Mouse (Mus musculus): ENCODE results near the gene Man1a. TPM values are rescaled to one million over a fixed set of nuclear protein-coding genes. Genes with fewer than 3 reads are reported as not detected.

Gene Man1a
- 10 to 100 TPM; 49.5 to 65.6 TPM for total RNA-seq (2021)
- long read RNA-seq, experiment 1, full-length matches to known transcripts, result 36 of 49 reads
- long read RNA-seq, experiment 1, partial matches to known transcripts, result 9 of 49 reads
- long read RNA-seq, experiment 1, other reads (novel, unspliced or antisense), result 4 of 49 reads
- long read RNA-seq, experiment 2, full-length matches to known transcripts, result 16 of 27 reads
- long read RNA-seq, experiment 2, partial matches to known transcripts, result 11 of 27 reads
- long read RNA-seq, experiment 2, other reads (novel, unspliced or antisense), result 0 of 27 reads

- DNase-seq, result peak; percentile 24
Measured at GRCm38 (mm10) chr10:54076420-54076819, at the start of gene Man1a. TSS of gene Man1a (minus strand) at chr10:54076609.

- DNase-seq, result no peak
Measured at GRCm38 (mm10) chr10:54121816-54122215, 45.4 kb upstream of the Man1a start.

GRCm38 (mm10) chr10:54120375-54120774 is 44.0 kb upstream of the Man1a start:
- peak; percentile 27 for DNase-seq

GRCm38 (mm10) chr10:54119303-54119702 is 42.9 kb upstream of the Man1a start:
- DNase-seq, result no peak

DNA sequence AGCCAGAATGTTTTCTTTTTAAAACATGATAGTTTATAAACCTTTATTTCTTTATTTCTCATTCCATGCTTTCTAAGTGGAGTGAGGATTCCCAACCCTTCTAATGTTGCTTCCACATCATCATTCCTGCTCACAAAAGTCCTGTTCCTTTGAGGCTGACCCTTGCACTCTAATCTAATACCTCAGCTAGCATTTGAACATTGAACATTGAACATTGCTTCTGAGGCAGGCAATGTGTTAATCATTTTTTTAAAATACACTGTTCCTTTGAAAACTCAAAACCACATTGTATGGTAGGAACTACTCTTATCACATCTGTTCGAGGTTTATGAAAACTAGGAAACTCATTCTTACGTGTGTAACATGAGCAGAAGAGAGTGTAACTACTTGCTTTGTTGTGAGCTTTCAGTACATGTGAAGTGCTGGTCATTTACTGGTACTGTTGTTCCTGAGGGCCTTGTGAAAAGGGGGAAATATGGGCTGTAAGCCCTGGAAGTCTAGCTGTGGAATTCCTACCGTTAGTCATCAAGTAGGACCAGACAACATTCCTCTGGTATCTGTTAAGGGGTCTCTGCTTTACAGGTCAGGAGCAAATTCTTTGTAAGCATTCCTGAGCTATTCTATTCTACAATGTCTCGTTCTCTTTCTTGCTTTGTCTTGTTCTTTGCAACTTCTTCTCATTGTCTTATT is 42.0 kb upstream of the Man1a start:
- DNase-seq, result no peak

GRCm38 (mm10) chr10:54117763-54118162 is 41.4 kb upstream of the Man1a start:
- peak; percentile 39 for DNase-seq

DNA sequence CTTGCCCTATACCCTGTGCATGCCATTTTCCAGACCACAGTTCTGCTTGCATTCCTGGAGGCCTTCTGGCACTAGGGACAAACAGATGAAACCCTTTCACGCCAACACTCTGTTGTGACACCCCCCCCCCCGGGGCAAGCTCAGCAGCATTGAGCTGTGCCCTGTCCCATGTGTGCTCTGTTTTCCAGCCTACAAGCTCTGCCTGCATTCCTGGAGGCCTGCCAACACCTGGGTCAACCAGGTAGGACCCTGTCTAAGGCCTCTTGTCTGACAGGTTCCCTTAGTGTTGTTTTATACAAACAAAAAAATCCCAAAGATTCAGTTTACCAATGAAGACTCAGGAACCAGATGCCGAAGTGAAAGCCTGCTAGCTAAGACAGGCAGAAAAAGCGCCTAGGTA is 27.3 kb upstream of the Man1a start:
- DNase-seq, result no peak

DNA sequence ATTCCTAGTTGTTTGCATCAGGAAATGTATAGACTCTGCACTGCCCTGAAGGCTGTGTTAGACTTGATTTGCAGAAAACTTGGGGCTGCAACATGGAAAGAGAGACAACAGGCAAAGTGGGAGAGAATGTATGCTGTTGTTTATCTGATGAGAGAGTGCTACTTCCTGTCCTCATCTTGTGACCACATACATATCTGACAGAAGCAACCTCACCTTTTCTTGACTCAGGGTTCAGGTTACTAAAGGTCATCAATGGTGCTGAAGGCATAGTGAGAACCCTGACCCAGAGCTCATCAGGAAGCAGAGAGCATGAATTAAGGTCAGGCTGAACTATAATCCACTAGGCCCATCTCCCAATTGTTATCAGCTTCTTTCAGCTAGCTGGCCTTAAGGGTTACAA is 15.7 kb upstream of the Man1a start:
- DNase-seq, result no peak

GRCm38 (mm10) chr10:54089923-54090322 is 13.5 kb upstream of the Man1a start:
- no peak for DNase-seq

DNA sequence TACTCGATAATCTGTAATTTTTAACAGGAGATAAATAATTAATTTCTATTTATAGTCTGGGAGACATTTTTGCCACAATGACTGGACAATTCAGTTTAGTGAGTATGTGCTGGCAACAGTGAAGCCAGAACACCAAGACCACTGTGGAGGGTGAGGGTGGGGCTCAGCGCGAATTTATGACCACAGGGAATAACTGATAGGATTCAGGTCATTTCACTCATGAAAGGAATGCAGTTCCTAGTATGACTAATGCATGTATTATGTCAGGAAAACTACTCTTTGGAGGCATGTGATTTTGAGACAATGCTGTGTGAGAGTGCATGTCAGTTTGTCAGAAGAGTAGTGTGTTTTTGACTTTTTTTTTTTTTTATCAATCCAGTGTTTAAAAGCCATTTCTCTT is 10.9 kb upstream of the Man1a start:
- DNase-seq, result no peak

GRCm38 (mm10) chr10:54085073-54085472 is 8.7 kb upstream of the Man1a start:
- no peak for DNase-seq

DNA sequence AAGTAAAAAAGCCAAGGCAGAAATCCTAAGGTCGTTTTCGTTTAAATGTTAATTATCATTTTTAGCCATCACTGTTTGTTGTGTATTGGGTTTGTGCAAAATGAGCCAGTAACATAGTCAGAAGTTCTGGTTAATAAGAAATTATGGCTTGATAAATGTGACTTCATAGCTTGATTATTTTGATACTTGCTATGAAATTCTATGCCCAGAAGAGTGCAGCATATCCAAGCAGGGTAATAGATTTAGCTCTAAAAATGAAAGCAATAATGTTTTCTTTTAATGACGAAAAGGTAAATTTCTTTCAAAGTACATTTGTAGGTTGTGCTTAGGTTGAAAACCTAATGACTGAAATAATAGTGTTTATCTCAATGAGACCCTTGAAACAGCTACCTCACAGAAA is 596 bp upstream of the Man1a start:
- DNase-seq, result no peak

- DNase-seq, result peak; percentile 98
Measured at GRCm38 (mm10) chr10:54075441-54076010, 883 bp downstream of the Man1a start.

- peak; percentile 51 for DNase-seq
Measured at GRCm38 (mm10) chr10:54074609-54075421, 1.6 kb downstream of the Man1a start.

DNA sequence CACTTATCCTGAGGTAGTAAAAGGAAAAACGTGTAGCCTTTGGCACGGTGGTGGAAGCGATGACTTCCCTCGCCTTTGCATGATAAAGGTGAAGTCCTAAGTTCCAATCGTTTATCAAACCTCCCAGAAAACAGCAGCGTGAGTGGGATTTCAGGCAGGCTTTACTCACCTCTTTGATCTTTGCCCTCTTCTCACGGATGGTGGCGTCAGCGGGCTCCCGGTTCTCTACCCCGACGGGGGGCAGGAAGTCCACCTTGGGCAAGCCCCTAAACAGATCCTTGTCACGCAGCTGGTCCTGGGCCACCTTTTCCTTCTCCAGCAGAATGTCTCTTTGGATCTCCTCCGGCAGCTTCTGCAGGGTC is 2.2 kb downstream of the Man1a start:
- no peak for DNase-seq

DNA sequence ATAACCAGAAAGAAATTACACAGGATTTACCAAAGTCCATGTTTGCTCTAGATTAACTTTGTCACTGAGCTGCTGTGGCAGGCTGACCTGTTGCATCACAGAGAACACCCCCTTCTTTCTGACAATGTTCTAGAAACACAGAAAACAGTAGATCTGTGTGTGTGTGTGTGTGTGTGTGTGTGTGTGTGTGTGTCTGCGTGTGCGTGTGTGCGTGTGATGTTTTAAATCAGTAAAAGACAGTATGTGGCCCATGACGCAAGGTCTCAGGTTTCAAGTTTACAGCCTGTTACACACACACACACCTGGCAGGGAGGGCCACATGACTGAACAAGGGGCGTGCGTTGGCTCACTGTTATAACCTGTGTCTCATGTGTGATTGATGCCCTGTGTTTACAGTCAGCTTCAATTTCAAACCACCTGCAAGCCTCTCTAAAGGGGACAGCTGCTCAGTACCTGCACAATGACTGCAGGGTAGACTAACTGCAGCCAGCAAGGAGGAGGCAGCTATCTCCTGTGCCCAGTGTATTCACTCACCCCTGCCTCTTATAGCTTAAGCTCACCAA is 2.7 kb downstream of the Man1a start:
- DNase-seq, result peak; percentile 11

GRCm38 (mm10) chr10:54072336-54072735 is 4.1 kb downstream of the Man1a start:
- no peak for DNase-seq

GRCm38 (mm10) chr10:54070496-54070895 is 5.9 kb downstream of the Man1a start:
- no peak for DNase-seq

DNA sequence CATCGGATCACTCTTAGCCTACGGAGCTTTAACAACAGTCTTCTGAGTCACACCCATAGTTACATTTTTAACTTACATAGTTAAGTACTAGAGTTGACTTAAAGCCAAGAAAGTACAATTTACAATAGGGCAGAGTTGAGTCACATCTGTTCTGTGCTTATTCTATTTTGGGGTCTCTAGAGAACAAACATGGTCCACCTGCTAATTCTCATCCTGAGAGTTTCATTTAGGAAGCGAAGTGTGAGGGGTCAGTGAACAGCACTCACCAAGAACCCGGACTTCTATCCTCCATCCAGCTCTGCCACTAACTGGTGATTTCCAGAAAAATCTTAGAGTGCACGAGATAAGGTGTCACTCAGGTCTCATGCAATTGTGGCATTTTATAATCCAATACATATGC is 7.0 kb downstream of the Man1a start:
- no peak for DNase-seq

- DNase-seq, result no peak
Measured at GRCm38 (mm10) chr10:54066683-54067082, 9.7 kb downstream of the Man1a start.

GRCm38 (mm10) chr10:54063551-54064260 is 12.7 kb downstream of the Man1a start:
- DNase-seq, result no peak

GRCm38 (mm10) chr10:54062835-54063234 is 13.6 kb downstream of the Man1a start:
- DNase-seq, result no peak

Data from adrenal gland, postnatal 10 days (tissue).